Mouse (Mus musculus): Measurements from ENCODE around the gene Shh.

Gene Shh

DNA sequence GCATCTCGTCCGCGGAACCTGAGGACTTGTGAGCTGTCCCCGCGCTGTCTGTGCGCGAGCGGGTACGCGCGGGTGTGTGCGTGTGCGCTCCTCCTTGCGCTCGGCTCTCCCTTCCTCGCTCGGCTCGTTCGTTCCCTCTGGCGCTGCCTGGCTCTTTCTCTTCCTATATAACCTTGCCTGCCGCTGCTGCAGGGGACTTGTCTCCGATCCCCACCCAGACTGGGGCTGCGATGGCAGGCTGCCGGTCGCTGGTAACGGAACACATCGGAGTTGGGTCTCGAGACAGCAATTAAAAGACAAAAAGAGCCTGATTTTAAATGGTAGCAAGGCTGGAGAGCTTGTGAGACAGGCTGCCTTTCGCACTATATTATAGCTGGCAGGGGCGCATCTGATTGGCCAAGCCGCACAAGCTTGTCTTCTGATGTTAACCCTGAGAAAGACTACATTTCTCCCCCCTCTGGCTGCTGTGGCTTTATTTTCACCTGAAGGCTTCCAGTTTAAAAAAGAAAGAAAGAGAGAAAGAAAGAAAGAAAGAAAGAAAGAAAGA lies at the start of gene Shh:
Gene Shh, minus strand, starts transcription at position 497 of the 547 bp plus-strand sequence.
- DNase-seq = peak in 1 of 2 experiments; percentile 32

- DNase-seq = peak; percentile 89 to 95
Measured at GRCm38 (mm10) chr5:28500792-28501439, 33.9 kb upstream of the Shh start.

DNA sequence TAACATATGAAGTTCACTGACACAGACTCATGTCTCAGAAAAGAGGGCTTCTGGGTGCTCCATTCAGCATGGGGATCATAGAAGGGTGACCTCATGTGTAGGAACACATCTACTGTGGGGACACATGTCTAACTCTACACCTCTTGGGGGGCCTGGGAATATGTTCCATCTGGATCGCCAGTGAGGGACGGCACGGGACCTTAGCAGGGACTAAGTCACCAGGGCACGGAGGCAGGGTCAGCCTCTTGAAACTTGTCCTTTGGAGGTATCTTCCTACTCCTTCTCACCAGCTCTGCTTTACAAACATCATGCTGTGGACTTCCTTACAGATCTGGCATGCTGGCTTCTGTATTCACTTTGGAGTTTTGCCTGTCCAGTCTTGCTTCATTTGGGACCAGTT lies 31.8 kb upstream of the Shh start:
- DNase-seq = no peak

DNA sequence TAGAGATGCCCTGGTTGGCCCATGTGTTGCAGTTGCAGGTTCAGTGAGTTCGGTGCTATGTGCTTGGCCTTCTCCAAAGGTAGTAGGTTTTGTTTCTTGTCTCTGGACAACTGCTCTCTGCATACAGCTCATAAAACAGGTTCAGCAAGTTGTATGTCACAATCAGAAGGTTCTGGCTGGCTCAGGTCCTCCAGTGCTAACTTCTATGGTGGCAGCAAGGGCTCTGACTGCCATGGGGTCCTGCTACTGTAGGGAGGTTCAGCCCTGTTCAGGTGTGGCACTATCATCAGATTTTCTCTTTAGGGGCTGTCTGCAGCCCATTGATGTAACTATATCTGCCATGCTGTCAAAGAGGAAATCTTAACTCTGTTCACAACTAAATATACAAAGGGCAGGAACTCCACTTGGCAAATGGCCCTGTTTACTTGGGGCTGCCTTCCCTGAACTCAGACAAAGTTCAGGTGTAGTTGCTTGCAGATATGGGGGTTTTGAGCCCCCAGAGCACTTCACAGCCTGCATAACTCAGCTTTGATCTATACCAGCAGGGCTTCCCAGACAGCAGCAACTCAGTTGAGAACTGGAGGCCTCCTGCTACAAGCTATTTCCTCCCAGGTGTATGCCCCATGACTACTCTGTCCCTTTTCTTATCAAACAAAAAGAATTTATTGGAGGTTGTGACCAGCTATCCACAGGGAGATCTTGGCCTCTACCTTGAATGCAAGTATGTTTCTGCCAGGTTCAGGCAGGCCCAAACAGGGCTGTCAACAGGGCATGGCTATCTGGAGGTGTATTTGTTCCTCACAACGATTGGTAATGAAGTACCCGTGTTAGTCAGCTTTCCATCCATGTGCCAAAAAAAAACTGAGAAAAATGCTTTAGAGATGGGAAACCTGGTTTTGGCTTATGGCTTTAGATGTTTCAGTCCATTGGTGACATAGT lies 28.9 kb upstream of the Shh start:
- DNase-seq = no peak

DNA sequence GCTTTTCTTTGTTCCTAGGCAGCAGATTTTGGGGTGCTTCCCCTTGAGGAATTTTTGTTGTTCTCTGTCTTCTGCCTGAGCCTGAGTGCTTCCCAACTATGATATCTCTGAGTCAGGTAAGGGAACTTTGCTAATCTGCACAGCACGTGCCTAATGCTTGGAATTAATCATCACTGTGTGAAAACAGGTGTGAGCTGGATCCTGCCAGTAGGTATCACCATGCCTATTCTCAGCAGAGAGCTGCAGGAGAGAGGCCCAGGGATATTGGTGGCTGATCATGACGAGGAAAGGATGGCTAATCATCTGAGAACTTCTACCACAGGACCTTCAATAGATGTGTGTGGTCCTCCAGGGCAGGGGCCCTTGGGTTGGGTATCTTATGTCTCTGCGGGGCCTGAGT lies 26.5 kb upstream of the Shh start:
- no peak for DNase-seq

- no peak for DNase-seq
Measured at GRCm38 (mm10) chr5:28482991-28483390, 15.9 kb upstream of the Shh start.

- peak in 1 of 2 experiments; percentile 16 for DNase-seq
Measured at GRCm38 (mm10) chr5:28481730-28482129, 14.7 kb upstream of the Shh start.

- peak in 1 of 2 experiments; percentile 12 for DNase-seq
Measured at GRCm38 (mm10) chr5:28476389-28477379, 9.6 kb upstream of the Shh start.

- no peak for DNase-seq
Measured at GRCm38 (mm10) chr5:28473556-28473955, 6.5 kb upstream of the Shh start.

- DNase-seq = peak; percentile 77 to 83
Measured at GRCm38 (mm10) chr5:28469525-28470202, 2.6 kb upstream of the Shh start.

- DNase-seq = peak in 1 of 2 experiments; percentile 24
Measured at GRCm38 (mm10) chr5:28466351-28466750, 705 bp downstream of the Shh start.

DNA sequence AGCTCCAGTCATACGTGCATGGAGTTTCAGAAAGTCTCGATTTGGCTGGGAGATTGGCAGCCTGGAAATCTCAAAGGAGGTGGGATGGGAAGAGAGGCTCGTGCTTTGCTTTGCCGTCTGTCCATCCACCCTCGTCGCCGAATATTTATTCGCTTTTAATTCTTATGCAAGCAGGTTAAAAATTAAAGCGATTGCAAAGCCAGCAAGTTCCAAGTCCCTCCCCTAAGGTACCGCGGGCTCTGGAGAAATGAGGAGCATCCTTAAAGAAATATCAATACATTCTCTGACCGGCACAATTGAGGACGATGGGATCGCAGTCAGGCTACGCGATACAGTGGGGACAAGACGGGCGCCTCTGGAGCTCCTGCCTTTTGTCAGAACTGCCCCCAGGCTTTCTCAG lies 1.5 kb downstream of the Shh start:
- peak; percentile 46 to 58 for DNase-seq

DNA sequence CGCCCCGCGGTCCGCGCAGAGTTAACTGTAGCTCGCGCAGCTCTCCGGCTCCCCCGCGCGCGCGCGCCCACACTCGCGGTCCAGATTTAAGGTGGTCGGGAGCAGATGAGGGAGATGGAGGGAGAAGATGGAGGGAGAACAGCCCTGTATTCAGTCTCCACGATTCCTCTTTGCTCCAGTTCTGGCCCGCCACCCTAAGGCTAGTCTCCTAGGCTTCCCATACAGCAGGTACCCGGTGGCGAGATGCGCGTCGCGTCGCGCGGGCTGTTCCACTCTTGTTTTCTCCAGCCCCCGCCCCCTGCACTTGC lies 2.0 kb downstream of the Shh start:
- peak; percentile 38 to 61 for DNase-seq

GRCm38 (mm10) chr5:28464361-28465098 lies 2.5 kb downstream of the Shh start:
- peak; percentile 23 to 66 for DNase-seq

- DNase-seq = peak; percentile 70 to 88
Measured at GRCm38 (mm10) chr5:28463656-28464055, 3.4 kb downstream of the Shh start.

GRCm38 (mm10) chr5:28462741-28463590 lies 4.1 kb downstream of the Shh start:
- peak; percentile 21 to 55 for DNase-seq

DNA sequence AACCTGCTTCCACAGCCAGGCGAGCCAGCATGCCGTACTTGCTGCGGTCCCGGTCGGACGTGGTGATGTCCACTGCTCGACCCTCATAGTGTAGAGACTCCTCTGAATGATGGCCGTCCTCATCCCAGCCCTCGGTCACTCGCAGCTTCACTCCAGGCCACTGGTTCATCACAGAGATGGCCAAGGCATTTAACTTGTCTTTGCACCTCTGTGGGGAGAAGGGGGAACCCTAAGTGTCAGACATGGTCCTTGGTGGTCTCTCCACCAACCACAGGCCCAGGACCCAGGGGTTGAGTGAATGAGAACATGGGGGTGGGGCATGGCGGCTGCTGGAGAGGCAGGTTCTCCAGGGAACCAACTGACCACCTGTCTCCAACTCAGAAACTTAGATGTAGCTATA lies 5.7 kb downstream of the Shh start:
- DNase-seq = peak in 1 of 2 experiments; percentile 31

- peak in 1 of 2 experiments; percentile 30 for DNase-seq
Measured at GRCm38 (mm10) chr5:28460556-28461350, 6.3 kb downstream of the Shh start.
